Mouse (Mus musculus): ENCODE results near the gene Glt8d2. TPM values are rescaled to one million over a fixed set of nuclear protein-coding genes. Genes with fewer than 3 reads are reported as not detected.

The Glt8d2 gene
- not detected in 2 replicates for polyA plus RNA-seq (2012; ENCODE audit: low replicate concordance)

GRCm38 (mm10) chr10:82690494-82690893 lies at the start of gene Glt8d2:
TSS of gene Glt8d2 (minus strand) at chr10:82690650.

GRCm38 (mm10) chr10:82695956-82696355 lies 5.5 kb upstream of the Glt8d2 start, which contains the start of gene Hcfc2:
TSS of gene Hcfc2 (plus strand) at chr10:82696160.

GRCm38 (mm10) chr10:82629586-82630255 lies 60.7 kb downstream of the Glt8d2 start, which contains the start of gene Tdg:
TSS of gene Tdg (plus strand) at chr10:82629828.

GRCm38 (mm10) chr10:82622671-82623552 lies 67.5 kb downstream of the Glt8d2 start, which contains the start of gene 1190007I07Rik:
TSS of gene 1190007I07Rik (minus strand) at chr10:82623228.

Other genes starting within 250 kb of the Glt8d2 start
- gene Gm1553, start 198.0 kb downstream of the Glt8d2 start, polyA plus RNA-seq (2012; ENCODE audit: low replicate concordance) = not detected in 2 replicates
- gene 1190007I07Rik, start 67.4 kb downstream of the Glt8d2 start, polyA plus RNA-seq (2012; ENCODE audit: low replicate concordance) = 27.3 and 45.0 TPM in 2 replicates
- gene Tdg, start 60.8 kb downstream of the Glt8d2 start, polyA plus RNA-seq (2012; ENCODE audit: low replicate concordance) = 3.6 and 3.7 TPM in 2 replicates
- gene Hcfc2, start 5.5 kb upstream of the Glt8d2 start, polyA plus RNA-seq (2012; ENCODE audit: low replicate concordance) = 2.7 and 4.4 TPM in 2 replicates
- gene Nfyb, start 73.5 kb upstream of the Glt8d2 start, polyA plus RNA-seq (2012; ENCODE audit: low replicate concordance) = 16.0 and 28.7 TPM in 2 replicates
- 33.3 and 46.8 TPM in 2 replicates for gene Txnrd1, start 143.3 kb upstream of the Glt8d2 start, polyA plus RNA-seq (2012; ENCODE audit: low replicate concordance)
- gene Eid3, start 176.0 kb upstream of the Glt8d2 start, polyA plus RNA-seq (2012; ENCODE audit: low replicate concordance) = 0.45 and 0.82 TPM in 2 replicates

Data from hematopoietic multipotent progenitor cell, adult 10-12 weeks (in vitro differentiated cells).